Mouse (Mus musculus) left cerebral cortex, postnatal 36 days (tissue): ENCODE measurements around the gene Vmn1r37. TPM values are rescaled to one million over a fixed set of nuclear protein-coding genes. Genes with fewer than 3 reads are reported as not detected.
"Not testable (repeated sequence)": the region's sequence is repeated elsewhere in the genome, so short reads cannot be mapped to it uniquely, and the experiment has no call there.

Source experiments
- DNase-seq, 2 experiments: peaks; one replicate each; pipeline ENCODE4 v3.0.0; 2021 to 2022; ENCODE audit warnings: low spot score in 2 of 2, mixed read lengths in 1 of 2
- intact Hi-C: fragments of 180-260 bp; cut with DNase I; formaldehyde crosslinking; loops from one replicate; pipeline ENCODE4 v1.15.1; 2025
- total RNA-seq, 2 experiments: library from RNA; stranded (reverse); gene quantifications; 2 replicates each; pipeline ENCODE4 v1.2.3; 2021

Gene Vmn1r37
- total RNA-seq: not detected

GRCm38 (mm10) chr6:66729082-66729481 is at the start of gene Vmn1r37:
TSS of gene Vmn1r37 (plus strand) at chr6:66729382.
- intact Hi-C loops, DNase-seq: not testable (repeated sequence)

GRCm38 (mm10) chr6:66685806-66686205 is 43.4 kb upstream of the Vmn1r37 start, which contains the start of gene Vmn1r35:
TSS of gene Vmn1r35 (minus strand) at chr6:66685906.
- intact Hi-C loops: no loop called here

GRCm38 (mm10) chr6:66708901-66709300 is 20.3 kb upstream of the Vmn1r37 start:
- no peak for DNase-seq
- intact Hi-C loops: no loop called here

More at GRCm38 (mm10) chr6:66685806-66686205, 43.4 kb upstream of the Vmn1r37 start, which contains the start of gene Vmn1r35:
- no peak for DNase-seq

- no peak for DNase-seq
- intact Hi-C loops: no loop called here
Observed at GRCm38 (mm10) chr6:66713854-66714253, 15.3 kb upstream of the Vmn1r37 start.

GRCm38 (mm10) chr6:66719068-66719467 is 10.1 kb upstream of the Vmn1r37 start, which contains the start of gene Vmn1r36:
TSS of gene Vmn1r36 (minus strand) at chr6:66719168.
- DNase-seq, intact Hi-C loops: not testable (repeated sequence)

GRCm38 (mm10) chr6:66782527-66782926 is 53.3 kb downstream of the Vmn1r37 start, which contains the start of gene Vmn1r38:
TSS of gene Vmn1r38 (minus strand) at chr6:66782627.
- intact Hi-C loops, DNase-seq: not testable (repeated sequence)

Other genes with a start within 250 kb of the Vmn1r37 start
- 1 to 10 TPM; 8.0 to 8.7 TPM for gene Mad2l1, start 194.0 kb upstream of the Vmn1r37 start, total RNA-seq
- not detected for gene Vmn1r32, start 169.3 kb upstream of the Vmn1r37 start, total RNA-seq
- not detected for gene Vmn1r33, start 111.1 kb upstream of the Vmn1r37 start, total RNA-seq
- gene Vmn1r34, start 85.5 kb upstream of the Vmn1r37 start, total RNA-seq: not detected
- gene Vmn1r35, start 43.5 kb upstream of the Vmn1r37 start, total RNA-seq: not detected
- gene Vmn1r36, start 10.2 kb upstream of the Vmn1r37 start, total RNA-seq: not detected
- not detected for gene Vmn1r38, start 53.2 kb downstream of the Vmn1r37 start, total RNA-seq
- not detected for gene Vmn1r39, start 81.2 kb downstream of the Vmn1r37 start, total RNA-seq
- gene Gng12, start 167.0 kb downstream of the Vmn1r37 start, total RNA-seq: 10 to 100 TPM; 55.8 to 69.6 TPM